8 mouse cellular contexts compared by ENCODE assay signal in the genomic region with DNA sequence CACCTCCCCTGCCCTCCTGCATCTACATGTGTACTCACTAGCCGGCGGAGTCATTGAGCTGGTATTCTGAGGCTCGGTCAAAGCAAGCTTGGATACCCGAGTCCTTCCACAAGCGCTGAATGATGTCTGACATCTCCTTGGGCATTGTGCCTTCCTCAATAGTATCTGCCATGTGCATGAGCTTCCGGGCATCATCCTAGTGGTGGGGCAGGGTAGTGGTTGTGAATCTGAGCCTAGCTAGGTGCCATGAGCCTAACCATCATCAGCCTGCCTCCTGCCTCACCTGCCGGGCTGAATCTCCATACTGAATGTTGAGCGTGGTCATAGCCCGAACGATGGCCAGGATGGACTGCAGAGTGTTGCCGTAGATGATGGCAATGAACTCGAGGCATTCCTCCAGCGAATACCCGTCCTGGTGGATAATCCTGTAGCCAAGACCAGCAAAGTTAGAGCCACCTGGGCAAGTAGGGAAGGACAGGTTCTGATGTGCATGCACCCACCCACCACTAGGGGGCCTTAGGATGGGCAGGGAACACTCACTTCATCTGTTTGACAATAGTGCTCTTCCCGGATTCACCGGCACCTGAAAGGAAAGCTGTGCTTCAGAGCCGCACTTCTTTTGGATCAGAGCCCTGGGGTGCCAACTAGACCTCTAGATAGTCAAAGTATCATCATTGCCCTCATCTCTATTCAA. TPM values are rescaled to one million over a fixed set of nuclear protein-coding genes. Genes with fewer than 3 reads are reported as not detected.
A peak's percentile ranks its signal among the peaks of the same experiment; 100 is the strongest.
DNase-seq lines count a peak whose midpoint lies in the region; ATAC-seq and TF ChIP-seq lines count a peak whose summit lies in the region.

No protein-coding gene starts in this region.

- peak; percentile 75 for TF ChIP-seq CTCF in kidney, postnatal 0 days (IDR thresholded peaks at IDR 0.05; ENCODE audit: low read depth)

- 20% methylated on average over 17 of the region's 17 CpGs for WGBS in kidney, postnatal 0 days
- 16% methylated on average over 17 of the region's 17 CpGs for WGBS in embryonic facial prominence, embryonic 11.5 days

- no peak overlapping the region for H3K27ac ChIP-seq in kidney, postnatal 0 days
- H3K27ac ChIP-seq in embryonic facial prominence, embryonic 11.5 days (replicated peaks; ENCODE audit: low read depth, low read length): no peak overlapping the region

- no peak for ATAC-seq in kidney, postnatal 0 days (replicated peaks; ENCODE audit: low FRiP score, low read depth)
- ATAC-seq in embryonic facial prominence, embryonic 11.5 days (replicated peaks; ENCODE audit: insufficient number of reproducible peaks, low FRiP score, low TSS enrichment, low read depth): no peak
- ATAC-seq in monocyte, adult 5-6 weeks (replicated peaks; ENCODE audit: insufficient number of reproducible peaks, low FRiP score, low TSS enrichment, poor library complexity, severe bottlenecking): peak; percentile 40; the same call in 1 of the 2 replicates

- no peak overlapping the region for H3K4me3 ChIP-seq in kidney, postnatal 0 days (replicated peaks; ENCODE audit: low read depth, low read length)
- H3K4me3 ChIP-seq in embryonic facial prominence, embryonic 11.5 days (ENCODE audit: low read depth, low read length): no peak overlapping the region

- H3K27me3 ChIP-seq in kidney, postnatal 0 days (ENCODE audit: insufficient read depth, low read length): peaks cover 14% of the 10 kb centered on the region
- peaks cover 18% of the 10 kb centered on the region for H3K27me3 ChIP-seq in embryonic facial prominence, embryonic 11.5 days (ENCODE audit: control insufficient read depth, insufficient read depth, low read length)

- H3K9me3 ChIP-seq in kidney, postnatal 0 days (replicated peaks; ENCODE audit: low read length): no peaks in the 10 kb centered on the region
- no peaks in the 10 kb centered on the region for H3K9me3 ChIP-seq in embryonic facial prominence, embryonic 11.5 days (replicated peaks; ENCODE audit: control insufficient read depth, low read length)

- H3K9ac ChIP-seq in kidney, postnatal 0 days (ENCODE audit: low read depth, low read length): no peak overlapping the region
- no peak overlapping the region for H3K9ac ChIP-seq in embryonic facial prominence, embryonic 11.5 days (replicated peaks; ENCODE audit: low read length)

- peaks cover 7% of the 10 kb centered on the region; the same call in 1 of the 2 replicates for H3K4me1 ChIP-seq in kidney, postnatal 0 days (replicated peaks; ENCODE audit: insufficient read depth, low read length)
- 0 out of 2 replicates have a peak, but pooled peaks cover 4% of the 10 kb centered on the region for H3K4me1 ChIP-seq in embryonic facial prominence, embryonic 11.5 days (ENCODE audit: control insufficient read depth, insufficient read depth, low read length)

- H3K36me3 ChIP-seq in kidney, postnatal 0 days (ENCODE audit: insufficient read depth, low read length): 0 out of 2 replicates have a peak, but pooled peaks cover 3% of the 10 kb centered on the region
- no peaks in the 10 kb centered on the region for H3K36me3 ChIP-seq in embryonic facial prominence, embryonic 11.5 days (replicated peaks; ENCODE audit: control insufficient read depth, insufficient read depth, low read depth, low read length)

- DNase-seq in kidney, postnatal 0 days (ENCODE audit: low spot score): peak; percentile 73
- DNase-seq in kidney, adult 11 months: no peak
- peak; percentile 93 for DNase-seq in R1 (ENCODE audit: low read depth, low spot score)
- peak; percentile 75 for DNase-seq in embryonic facial prominence, embryonic 11.5 days (ENCODE audit: low spot score)
- peak; percentile 33 to 72 for DNase-seq in kidney, postnatal 36 days
- no peak for DNase-seq in layer of hippocampus, adult 11-12 months (ENCODE audit: low spot score)
- DNase-seq in left cerebral cortex, adult 8-10 months (ENCODE audit: low spot score in 2 of 2): no peak

- H3K4me2 ChIP-seq in kidney, postnatal 0 days (ENCODE audit: low read length): no peak overlapping the region
- no peak overlapping the region for H3K4me2 ChIP-seq in embryonic facial prominence, embryonic 11.5 days (ENCODE audit: low read depth, low read length)

RNA-seq across cellular contexts. Expression of a gene that starts 2.3 kb away (rescaled TPM):
- 0.89 and 1.2 TPM in 2 replicates for polyA plus RNA-seq in kidney, postnatal 0 days (2015; fragmentation: Nextera tagmentation; extraction: Ambion mirVana)
- polyA plus RNA-seq in embryonic facial prominence, embryonic 11.5 days (2014; fragmentation: Nextera tagmentation; extraction: Ambion mirVana): 1.4 TPM in 1 of 2 replicates, not detected in the other
- total RNA-seq in monocyte, adult 5-6 weeks (2017): 1.8 TPM in 1 of 3 replicates, not detected in the others
- total RNA-seq in left cerebral cortex, adult 8-10 months (2022): 1 to 10 TPM in 1 of 4 experiments, under 1 TPM in 3; 0.32 to 1.0 (median 0.62) TPM

RNA-seq across cellular contexts. Expression of a gene that starts 7.9 kb away (rescaled TPM):
- 12.9 and 14.7 TPM in 2 replicates for polyA plus RNA-seq in kidney, postnatal 0 days (2015; fragmentation: Nextera tagmentation; extraction: Ambion mirVana)
- polyA plus RNA-seq in embryonic facial prominence, embryonic 11.5 days (2014; fragmentation: Nextera tagmentation; extraction: Ambion mirVana): 7.0 and 7.6 TPM in 2 replicates
- not detected in 3 replicates for total RNA-seq in monocyte, adult 5-6 weeks (2017)
- 10 to 100 TPM; 82.5 to 94.5 (median 86.9) TPM for total RNA-seq in left cerebral cortex, adult 8-10 months (2022)

RNA-seq across cellular contexts. Expression of a gene that starts 33.0 kb away (rescaled TPM):
- polyA plus RNA-seq in kidney, postnatal 0 days (2015; fragmentation: Nextera tagmentation; extraction: Ambion mirVana): 16.2 and 17.3 TPM in 2 replicates
- 17.6 and 17.7 TPM in 2 replicates for polyA plus RNA-seq in embryonic facial prominence, embryonic 11.5 days (2014; fragmentation: Nextera tagmentation; extraction: Ambion mirVana)
- not detected in 3 replicates for total RNA-seq in monocyte, adult 5-6 weeks (2017)
- total RNA-seq in left cerebral cortex, adult 8-10 months (2022): 10 to 100 TPM; 14.5 to 17.6 (median 16.0) TPM

RNA-seq across cellular contexts. Expression of a gene that starts 42.1 kb away (rescaled TPM):
- 351 and 359 TPM in 2 replicates for polyA plus RNA-seq in kidney, postnatal 0 days (2015; fragmentation: Nextera tagmentation; extraction: Ambion mirVana)
- polyA plus RNA-seq in embryonic facial prominence, embryonic 11.5 days (2014; fragmentation: Nextera tagmentation; extraction: Ambion mirVana): 369 and 379 TPM in 2 replicates
- 646 to 794 TPM (median 705 TPM) in 3 replicates for total RNA-seq in monocyte, adult 5-6 weeks (2017)
- total RNA-seq in left cerebral cortex, adult 8-10 months (2022): 100 to 1,000 TPM; 239 to 252 (median 247) TPM

Comparison
In these comparisons a context has a peak if more than half of its experiments do, and no peak if none do; other contexts are left out.
1. DNase-seq: peak in kidney, postnatal 0 days (single experiment), R1 (single experiment), embryonic facial prominence, embryonic 11.5 days (single experiment) and kidney, postnatal 36 days (2 of 2); none in kidney, adult 11 months (single experiment), layer of hippocampus, adult 11-12 months (single experiment) and left cerebral cortex, adult 8-10 months (0 of 2).
2. RNA of a gene that starts 7.9 kb away (total RNA-seq): 82.5 to 94.5 TPM in left cerebral cortex, adult 8-10 months; not detected in monocyte, adult 5-6 weeks; every median in the first group is over 10 times any median in the second.
3. RNA of a gene that starts 33.0 kb away (total RNA-seq): 14.5 to 17.6 TPM in left cerebral cortex, adult 8-10 months; not detected in monocyte, adult 5-6 weeks; every median in the first group is over 10 times any median in the second.